Mouse (Mus musculus): ENCODE results near the gene Rnasek.

Gene Rnasek

GRCm38 (mm10) chr11:70235254-70235900 is 4.3 kb downstream of the Rnasek start:
- DNase-seq = peak; percentile 33

GRCm38 (mm10) chr11:70234497-70234896 is 5.1 kb downstream of the Rnasek start:
- DNase-seq = no peak

- peak; percentile 16 for DNase-seq
These were observed 5.6 kb downstream of the Rnasek start for GRCm38 (mm10) chr11:70234037-70234436.

DNA sequence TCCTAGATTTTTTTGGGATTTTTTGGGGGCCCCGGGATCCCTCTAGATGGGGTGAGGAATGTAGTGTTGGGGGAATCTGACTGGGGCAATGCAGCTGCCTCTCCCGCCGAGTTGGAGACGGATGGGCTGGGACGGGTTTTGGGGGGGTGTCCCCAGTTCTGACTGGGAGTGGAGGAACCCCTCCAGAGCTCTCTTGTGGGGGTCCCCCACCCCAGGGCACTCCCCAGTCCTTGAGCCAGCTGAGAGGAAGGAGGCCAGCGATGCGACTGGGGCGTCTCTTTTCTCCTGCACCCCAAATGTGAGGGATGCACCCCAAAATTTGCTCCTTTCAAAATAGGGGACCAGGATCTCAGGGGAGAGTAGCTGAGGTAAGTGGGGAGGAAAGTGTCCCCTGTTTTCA is 6.6 kb downstream of the Rnasek start:
- DNase-seq = no peak

- peak; percentile 64 for DNase-seq
These were observed 7.1 kb downstream of the Rnasek start for GRCm38 (mm10) chr11:70232546-70232945.

GRCm38 (mm10) chr11:70230239-70230727 is 9.4 kb downstream of the Rnasek start:
- peak; percentile 86 for DNase-seq

DNA sequence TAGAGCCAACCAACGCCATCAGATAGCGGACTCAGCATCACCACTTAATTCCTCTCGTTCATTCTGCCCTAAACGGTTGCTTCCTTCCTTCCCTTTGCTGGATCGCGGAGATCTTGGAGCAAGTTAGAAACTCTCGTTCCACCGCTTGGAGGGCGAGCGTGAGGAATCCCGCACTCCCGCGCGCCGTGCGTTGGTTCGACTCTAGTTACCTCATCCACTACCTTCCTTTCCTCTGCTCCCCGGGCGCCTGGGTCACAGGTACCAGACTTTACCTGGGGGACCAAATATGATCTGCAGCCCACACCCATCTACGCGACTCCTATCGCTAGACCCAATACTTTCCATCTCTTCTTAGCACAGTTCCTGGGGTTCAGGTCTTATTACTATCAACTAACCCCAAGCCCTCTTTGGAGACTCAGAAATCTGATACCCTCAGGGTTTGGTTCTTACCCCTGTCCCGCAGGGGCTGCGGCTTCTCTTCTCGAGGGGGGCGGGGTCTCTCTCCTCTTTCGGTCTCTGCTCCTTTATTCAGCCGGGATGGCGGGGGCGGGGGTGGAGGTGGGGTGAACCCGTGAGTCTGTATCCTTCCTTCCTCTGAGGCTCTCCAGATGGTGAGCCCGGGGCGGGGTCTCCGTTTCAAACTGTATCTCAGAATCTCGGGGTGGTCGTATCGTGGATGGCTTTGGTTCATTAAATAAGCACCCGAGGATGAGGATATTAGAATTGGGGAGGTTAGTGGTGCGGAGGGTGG is 10.2 kb downstream of the Rnasek start, which contains the start of gene Bcl6b:
Bcl6b (minus strand) TSS at position 539 of the 751 bp plus-strand sequence.
- DNase-seq = no peak

DNA sequence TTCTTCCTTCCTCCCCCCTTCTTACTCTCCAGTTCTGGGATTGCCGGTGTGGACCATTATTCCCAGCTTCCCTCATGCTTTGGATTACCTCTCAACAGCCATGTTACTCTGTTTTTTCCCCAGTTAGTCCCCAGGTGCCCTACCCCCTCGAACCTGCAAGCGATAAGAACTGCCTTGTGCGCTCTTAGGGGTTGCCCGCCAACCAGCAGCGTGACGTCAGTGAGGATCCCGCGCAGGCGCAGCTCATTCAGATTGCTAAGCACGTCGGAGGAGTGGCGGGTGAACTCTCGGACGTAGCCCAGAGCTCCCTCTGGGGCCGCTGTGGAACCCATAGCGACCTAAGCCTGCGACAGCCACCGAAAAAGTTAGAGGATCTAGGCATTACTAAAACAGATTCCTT is 10.8 kb downstream of the Rnasek start:
- peak; percentile 87 for DNase-seq

DNA sequence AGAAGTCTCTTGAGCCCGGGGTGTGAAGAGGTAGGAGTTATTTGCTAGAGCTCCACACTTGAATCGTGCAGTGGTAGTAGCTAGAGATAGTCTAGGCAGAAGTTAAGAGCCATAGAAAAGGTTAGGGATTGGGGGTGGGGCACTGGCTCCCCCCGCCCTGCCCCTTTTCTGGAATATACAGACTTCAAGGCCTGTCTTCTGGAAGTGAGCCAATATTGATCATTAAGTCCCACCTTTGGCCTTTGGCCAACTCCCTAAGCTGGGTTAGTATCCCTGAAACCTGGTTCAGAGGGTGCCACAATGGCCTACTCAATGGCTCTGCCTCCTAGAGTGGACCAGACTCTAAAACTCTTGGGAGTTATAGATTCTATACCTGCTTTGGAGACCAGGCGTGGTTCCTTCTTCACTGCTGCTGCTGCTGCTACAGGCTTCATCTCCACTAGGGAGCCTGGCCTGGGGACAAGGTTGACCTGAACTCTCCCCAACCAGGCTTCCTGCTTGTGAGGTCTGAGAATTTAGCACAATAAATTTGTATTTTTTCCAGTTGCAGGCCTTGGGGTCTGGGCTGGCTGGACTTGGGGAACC is 11.9 kb downstream of the Rnasek start:
- DNase-seq = no peak

DNA sequence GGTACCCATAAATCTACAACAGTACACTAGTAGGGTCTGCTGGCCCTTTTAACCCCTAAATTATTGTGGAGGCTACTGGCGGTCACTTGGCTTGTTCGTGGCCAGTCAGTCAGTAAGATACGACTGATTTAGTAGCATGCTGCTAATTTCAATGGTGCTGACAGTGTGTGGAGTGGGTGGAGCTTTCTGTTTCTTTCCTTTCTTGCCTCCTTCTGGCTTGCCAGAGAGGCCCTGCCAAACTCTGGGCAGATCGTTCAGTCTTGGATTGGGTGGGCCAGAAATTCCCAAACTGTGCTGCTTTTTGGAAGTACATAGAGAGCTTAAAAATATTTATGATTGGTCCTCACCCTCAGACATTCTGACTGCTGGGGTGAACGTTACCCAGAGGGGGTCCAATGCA is 12.5 kb downstream of the Rnasek start:
- DNase-seq = no peak

GRCm38 (mm10) chr11:70226602-70226890 is 13.1 kb downstream of the Rnasek start:
- DNase-seq = peak; percentile 59

GRCm38 (mm10) chr11:70225798-70226601 is 13.6 kb downstream of the Rnasek start:
- peak; percentile 11 for DNase-seq

- DNase-seq = peak; percentile 49
These were observed 15.9 kb downstream of the Rnasek start for GRCm38 (mm10) chr11:70223724-70224123.

DNA sequence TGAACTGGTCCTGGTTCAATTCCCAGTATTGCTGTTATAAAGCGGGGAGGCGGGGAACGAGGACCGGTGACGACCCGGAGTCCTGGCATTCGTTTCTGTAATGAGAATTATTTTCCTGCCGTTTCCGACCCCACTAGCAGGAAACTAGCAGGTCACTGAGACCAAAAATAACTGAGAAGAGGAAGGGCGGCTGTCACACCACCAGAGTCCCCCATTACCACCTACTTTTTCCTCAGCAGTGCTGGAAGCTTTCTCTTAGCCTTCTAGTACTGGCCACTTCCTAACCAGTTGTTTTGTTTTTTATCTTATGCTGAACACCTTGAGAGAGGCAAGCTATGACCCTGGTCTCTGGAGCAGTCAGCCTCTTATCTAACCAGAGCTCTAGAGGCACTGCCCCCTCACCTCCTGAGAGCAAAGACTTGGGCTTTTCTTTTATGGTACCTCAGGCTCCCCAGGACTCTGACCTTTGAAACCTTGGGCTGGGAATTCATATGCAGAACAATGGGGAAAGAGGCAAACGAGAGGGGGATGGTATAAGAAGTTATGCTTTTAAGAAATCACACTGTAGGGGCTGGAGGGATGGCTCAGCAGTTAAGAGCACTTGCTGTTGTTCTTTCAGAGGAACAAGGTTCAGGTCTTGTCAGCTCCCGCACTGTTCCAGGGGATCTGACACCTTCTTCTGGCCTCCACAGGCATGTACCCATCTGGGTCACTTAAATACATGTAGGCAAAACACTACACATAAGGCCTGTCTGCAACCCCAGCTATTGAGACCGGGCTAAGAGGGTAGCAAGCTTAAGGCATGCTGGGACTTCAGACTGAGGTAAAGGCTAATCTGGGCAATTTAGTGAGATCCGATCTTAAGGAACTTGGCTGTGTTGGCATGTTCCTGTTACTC is 17.8 kb downstream of the Rnasek start:
- peak; percentile 57 for DNase-seq

DNA sequence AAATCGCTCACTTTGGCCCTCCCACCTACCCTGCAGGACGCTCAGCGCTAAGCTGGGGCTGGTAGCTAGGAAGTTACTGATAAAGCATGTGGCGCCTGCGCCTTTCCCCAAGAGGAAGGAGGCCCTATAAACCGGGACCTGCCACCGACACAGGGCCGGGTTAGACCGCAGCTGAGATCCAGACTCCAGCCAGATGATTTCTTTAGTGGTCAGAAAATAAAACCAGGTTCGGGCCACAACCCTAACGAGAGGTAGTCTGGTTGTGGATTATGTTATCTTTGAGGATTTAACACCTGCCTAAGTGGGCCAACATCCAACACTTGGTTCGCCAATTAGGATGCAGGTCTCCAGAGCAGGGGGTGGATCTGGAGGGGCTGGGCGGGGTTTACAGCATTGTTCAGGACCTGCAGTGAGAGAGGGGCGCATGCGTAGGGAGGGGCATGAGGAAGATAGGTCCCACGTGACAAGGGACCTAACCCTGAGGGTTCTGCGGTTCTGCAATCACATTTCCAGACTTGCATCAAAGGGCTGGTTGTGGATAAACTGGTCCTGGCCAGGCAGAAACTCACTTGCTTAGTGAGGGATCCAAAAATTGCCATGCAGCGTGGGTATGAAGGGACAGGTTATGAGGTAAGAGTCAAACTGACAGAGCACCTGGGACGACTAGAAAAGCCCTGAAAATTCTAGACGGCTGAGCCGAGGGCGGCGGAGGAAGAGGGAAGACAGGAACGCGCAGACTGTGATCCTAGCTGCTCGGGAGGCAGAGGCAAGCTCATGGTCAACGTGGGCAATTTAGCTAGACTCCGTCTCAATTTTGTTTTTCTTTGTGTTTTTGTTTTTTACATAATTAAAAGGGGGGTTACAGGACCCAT is 18.7 kb downstream of the Rnasek start, which contains the start of gene Slc16a13:
Slc16a13 (minus strand) TSS at position 334 of the 872 bp plus-strand sequence.
- DNase-seq = peak; percentile 96

DNA sequence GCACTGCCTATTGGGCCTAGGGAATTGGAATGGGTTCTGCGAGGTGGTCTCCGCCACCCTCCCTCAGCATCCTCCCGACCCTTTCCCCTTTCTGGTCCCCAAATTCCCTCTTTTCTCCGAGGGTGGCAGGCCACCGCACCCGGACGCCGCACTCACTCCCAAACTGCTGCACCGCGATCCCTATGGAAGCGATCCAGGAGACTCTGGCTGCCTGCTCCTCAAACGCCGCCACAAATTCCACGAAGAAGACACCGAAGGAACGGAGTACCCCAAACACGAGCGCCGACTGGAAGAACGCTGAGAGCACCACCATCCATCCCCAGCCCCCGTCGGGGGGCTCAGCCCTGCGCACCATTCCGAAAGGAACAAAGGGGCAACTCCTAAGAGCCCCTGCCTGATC is 19.3 kb downstream of the Rnasek start:
- DNase-seq = no peak

DNA sequence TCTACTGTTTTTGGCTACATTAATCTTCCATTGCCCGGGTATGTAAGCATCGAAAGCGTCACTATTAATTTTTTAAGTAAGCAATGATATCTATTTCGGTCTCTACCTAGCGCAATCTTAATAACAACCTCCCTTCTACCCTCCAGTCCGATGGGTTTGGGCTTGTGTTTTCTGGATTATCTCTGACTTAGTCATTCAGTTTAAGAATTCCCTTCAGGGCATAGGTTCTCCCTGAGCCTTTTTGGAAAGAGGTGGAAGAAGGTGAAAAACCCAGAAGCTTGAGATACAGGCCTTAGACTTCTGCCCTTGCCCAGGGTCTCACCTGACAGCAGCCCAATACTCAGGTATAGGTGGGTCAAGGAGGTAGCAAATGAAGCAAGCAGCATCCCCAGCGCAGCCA is 19.8 kb downstream of the Rnasek start:
- no peak for DNase-seq

- DNase-seq = peak; percentile 53
These were observed 20.7 kb downstream of the Rnasek start for GRCm38 (mm10) chr11:70218741-70219470.

DNA sequence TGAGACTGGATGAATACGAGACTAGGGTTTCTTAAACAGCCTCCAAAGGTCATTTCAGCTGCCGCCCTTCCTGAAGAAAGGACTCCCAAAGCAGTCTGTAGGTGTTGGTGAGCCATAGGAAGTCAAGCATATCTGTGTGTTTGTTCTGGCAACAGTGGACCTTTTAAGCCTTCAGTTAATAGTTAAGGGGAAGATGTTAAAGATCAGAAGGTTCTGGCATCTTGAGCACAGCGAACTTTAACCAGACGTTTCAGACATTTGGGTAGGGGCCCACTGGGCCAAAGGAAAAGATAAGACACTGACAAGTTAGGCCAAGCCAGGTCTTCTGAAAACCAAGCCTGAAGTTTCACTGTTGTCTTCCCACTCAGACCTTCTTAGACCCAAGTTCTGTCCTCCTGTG is 21.6 kb downstream of the Rnasek start:
- DNase-seq = no peak

GRCm38 (mm10) chr11:70216103-70216502 is 23.5 kb downstream of the Rnasek start:
- DNase-seq = no peak

All from kidney, adult 18-20 months (tissue).